Mouse (Mus musculus) midbrain, embryonic 14.5 days (tissue): ENCODE measurements at regions not wholly inside any gene's neighbourhood (a gene's known extent, or its start where the extent isn't known, plus 50 kb on each side); places are given as distances from the start of the nearest gene placed in this dataset.

Experiments
- ATAC-seq: fragments of 200-750 bp; cut with Nextera tagmentation; 2 replicates; pipeline ENCODE4 v1.8.0; 2017; ENCODE audit warnings: moderate number of reproducible peaks, moderate library complexity; ENCODE audit not compliant: low FRiP score, low TSS enrichment
- DNase-seq: peaks from one replicate; pipeline ENCODE4 v3.0.0-alpha.2; 2015
- H3K27ac ChIP-seq: fragments of 300-500 bp; sonication (generic); replicated peaks from 2 replicates; pipeline ENCODE4 v1.5.1; 2014; ENCODE audit warnings: mild to moderate bottlenecking, low read depth, low read length, moderate library complexity
- H3K27me3 ChIP-seq: fragments of 300-500 bp; sonication (generic); 2 replicates; pipeline ENCODE4 v1.6.1; 2014; ENCODE audit warnings: low read length, control low read depth, mixed read lengths; ENCODE audit not compliant: control insufficient read depth, insufficient read depth
- H3K36me3 ChIP-seq: fragments of 300-500 bp; sonication (generic); 2 replicates; pipeline ENCODE4 v1.6.1; 2014; ENCODE audit warnings: low read length, control low read depth; ENCODE audit not compliant: control insufficient read depth, insufficient read depth
- H3K4me1 ChIP-seq: fragments of 300-500 bp; sonication (generic); 2 replicates; pipeline ENCODE4 v1.6.1; 2014; ENCODE audit warnings: mild to moderate bottlenecking, antibody characterized with exemption, low read length, control low read depth; ENCODE audit not compliant: control insufficient read depth, insufficient read depth
- H3K4me2 ChIP-seq: fragments of 300-500 bp; sonication (generic); 2 replicates; pipeline ENCODE4 v1.6.1; 2014; ENCODE audit warnings: mild to moderate bottlenecking, low read length, moderate library complexity
- H3K4me3 ChIP-seq: fragments of 300-500 bp; sonication (generic); replicated peaks from 2 replicates; pipeline ENCODE4 v1.5.1; 2014; ENCODE audit warnings: low read depth, low read length
- H3K9ac ChIP-seq: fragments of 300-500 bp; sonication (generic); replicated peaks from 2 replicates; pipeline ENCODE4 v1.6.1; 2014; ENCODE audit warnings: mild to moderate bottlenecking, low read length, moderate library complexity
- H3K9me3 ChIP-seq: fragments of 300-500 bp; sonication (generic); 2 replicates; pipeline ENCODE4 v1.6.1; 2016; ENCODE audit warnings: low read length, control low read depth, mixed read lengths; ENCODE audit not compliant: control insufficient read depth
- WGBS: fragments of 180-500 bp; shearing (Covaris S2); extraction: QIAGEN DNeasy Blood & Tissue Kit; methylation state at CpG from one replicate; pipeline ENCODE4 v1.1.7; 2014; 5-methylcytosine and 5-hydroxymethylcytosine counted together

GRCm38 (mm10) chr17:84003489-84004234 is 155.9 kb upstream of the Haao start:
- no peak for ATAC-seq
- WGBS: 41% methylated on average over 9 of the region's 9 CpGs
- no peak overlapping the region for H3K4me3 ChIP-seq

GRCm38 (mm10) chr17:84002939-84003338 is 155.2 kb upstream of the Haao start:
- no peak overlapping the region for H3K27ac ChIP-seq
- DNase-seq: no peak
- ATAC-seq: no peak
- H3K36me3 ChIP-seq: no peaks in the 10 kb centered on the region
- no peaks in the 10 kb centered on the region; the same call in 1 of the 2 replicates for H3K4me1 ChIP-seq
- no peak overlapping the region for H3K4me2 ChIP-seq
- no peak overlapping the region for H3K4me3 ChIP-seq
- WGBS: 88% methylated on average over 6 of the region's 6 CpGs
- no peaks in the 10 kb centered on the region for H3K9me3 ChIP-seq
- H3K27me3 ChIP-seq: no peaks in the 10 kb centered on the region
- no peak overlapping the region for H3K9ac ChIP-seq

More at GRCm38 (mm10) chr17:84003489-84004234, 155.9 kb upstream of the Haao start:
- Histone ChIP-seq H3K27ac (no peak overlapping the region), H3K9ac (no peak overlapping the region), H3K4me1 (no peaks in the 10 kb centered on the region; the same call in 1 of the 2 replicates), H3K4me2 (no peak overlapping the region), H3K27me3 (no peaks in the 10 kb centered on the region), H3K36me3 (no peaks in the 10 kb centered on the region), H3K9me3 (no peaks in the 10 kb centered on the region)
- no peak for DNase-seq

GRCm38 (mm10) chr17:84002327-84002726 is 154.6 kb upstream of the Haao start:
- Histone ChIP-seq H3K27ac (no peak overlapping the region), H3K27me3 (no peaks in the 10 kb centered on the region), H3K36me3 (no peaks in the 10 kb centered on the region), H3K4me2 (no peak overlapping the region), H3K9ac (no peak overlapping the region), H3K4me3 (no peak overlapping the region), H3K4me1 (no peaks in the 10 kb centered on the region; the same call in 1 of the 2 replicates), H3K9me3 (no peaks in the 10 kb centered on the region)
- DNase-seq: no peak
- ATAC-seq: no peak
- WGBS: 96% methylated on average over 16 of the region's 16 CpGs

GRCm38 (mm10) chr17:84000115-84000514 is 152.4 kb upstream of the Haao start:
- 78% methylated on average over 6 of the region's 6 CpGs for WGBS
- Histone ChIP-seq H3K27me3 (no peaks in the 10 kb centered on the region), H3K27ac (no peak overlapping the region), H3K36me3 (no peaks in the 10 kb centered on the region), H3K4me1 (no peaks in the 10 kb centered on the region; the same call in 1 of the 2 replicates), H3K9ac (no peak overlapping the region), H3K4me3 (no peak overlapping the region), H3K4me2 (no peak overlapping the region), H3K9me3 (no peaks in the 10 kb centered on the region)
- DNase-seq (no peak), ATAC-seq (no peak)

- H3K4me2 ChIP-seq: no peak overlapping the region
- no peaks in the 10 kb centered on the region for H3K9me3 ChIP-seq
- no peaks in the 10 kb centered on the region for H3K27me3 ChIP-seq
- no peak overlapping the region for H3K4me3 ChIP-seq
- H3K4me1 ChIP-seq: no peaks in the 10 kb centered on the region; the same call in 1 of the 2 replicates
- H3K27ac ChIP-seq: no peak overlapping the region
- WGBS: 78% methylated on average over 10 of the region's 10 CpGs
- ATAC-seq (no peak), DNase-seq (no peak)
- no peaks in the 10 kb centered on the region for H3K36me3 ChIP-seq
- H3K9ac ChIP-seq: no peak overlapping the region
Observed at GRCm38 (mm10) chr17:83998972-83999545, 151.3 kb upstream of the Haao start.

- H3K4me2 ChIP-seq: no peak overlapping the region
- no peak overlapping the region for H3K4me3 ChIP-seq
- H3K27ac ChIP-seq: no peak overlapping the region
- no peaks in the 10 kb centered on the region for H3K9me3 ChIP-seq
- ATAC-seq: no peak
- no peaks in the 10 kb centered on the region for H3K36me3 ChIP-seq
- H3K4me1 ChIP-seq: no peaks in the 10 kb centered on the region
- H3K9ac ChIP-seq: no peak overlapping the region
- DNase-seq: no peak
- 92% methylated on average over 7 of the region's 7 CpGs for WGBS
- H3K27me3 ChIP-seq: no peaks in the 10 kb centered on the region
Observed at GRCm38 (mm10) chr17:83998341-83998740, 150.6 kb upstream of the Haao start.

GRCm38 (mm10) chr17:83997778-83998177 is 150.0 kb upstream of the Haao start:
- Histone ChIP-seq H3K9me3 (no peaks in the 10 kb centered on the region), H3K4me2 (no peak overlapping the region), H3K4me1 (no peaks in the 10 kb centered on the region), H3K9ac (no peak overlapping the region), H3K27me3 (no peaks in the 10 kb centered on the region), H3K36me3 (no peaks in the 10 kb centered on the region), H3K27ac (no peak overlapping the region), H3K4me3 (no peak overlapping the region)
- WGBS: 83% methylated on average over 11 of the region's 11 CpGs
- no peak for ATAC-seq
- DNase-seq: peak; percentile 23

- DNase-seq (no peak), ATAC-seq (no peak)
- no peaks in the 10 kb centered on the region for H3K27me3 ChIP-seq
- 86% methylated on average over 2 of the region's 2 CpGs for WGBS
- H3K4me1 ChIP-seq: no peaks in the 10 kb centered on the region
- H3K27ac ChIP-seq: no peak overlapping the region
- no peaks in the 10 kb centered on the region for H3K36me3 ChIP-seq
- H3K9ac ChIP-seq: no peak overlapping the region
- H3K4me3 ChIP-seq: no peak overlapping the region
- H3K4me2 ChIP-seq: no peak overlapping the region
- H3K9me3 ChIP-seq: no peaks in the 10 kb centered on the region
Observed at GRCm38 (mm10) chr17:83993028-83993427, 145.3 kb upstream of the Haao start.
